ENCODE assay signal across 13 mouse cellular contexts in the genomic region with DNA sequence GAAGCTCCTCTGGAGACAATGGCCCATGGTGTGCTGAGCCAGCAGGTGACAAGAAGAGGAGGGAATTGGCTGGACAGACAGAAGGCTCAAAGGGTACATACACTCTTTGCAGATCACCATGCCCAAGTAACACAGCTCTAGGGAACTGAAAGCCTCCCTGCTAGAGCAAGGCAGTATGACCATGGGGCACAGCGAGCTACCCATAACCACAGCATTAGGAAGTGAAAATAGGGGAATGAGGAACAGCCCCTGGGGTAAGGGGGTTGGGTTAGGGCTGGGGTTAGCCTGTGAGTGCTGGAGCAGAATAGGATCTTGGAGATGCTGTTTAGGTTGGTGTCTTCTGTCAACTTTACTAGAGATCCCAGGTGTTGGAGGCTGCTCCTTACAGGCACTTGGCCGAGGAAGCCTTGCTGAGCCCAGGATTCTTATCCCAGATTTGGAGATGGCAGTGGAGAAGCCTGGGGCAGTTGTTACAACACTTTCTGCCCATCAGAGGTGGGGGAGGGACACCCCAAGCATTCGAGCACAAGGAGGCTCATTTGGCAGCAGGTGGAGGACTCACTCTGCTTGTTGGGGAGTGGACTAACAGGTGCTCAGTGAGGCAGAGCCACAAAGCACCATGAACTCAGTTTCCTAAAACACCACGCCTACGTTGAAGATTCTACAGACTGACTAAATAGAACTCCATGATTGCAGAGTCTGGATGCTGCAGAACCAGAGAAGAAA. TPM values are rescaled to one million over a fixed set of nuclear protein-coding genes. Genes with fewer than 3 reads are reported as not detected.
DNase-seq lines count a peak whose midpoint lies in the region; ATAC-seq and TF ChIP-seq lines count a peak whose summit lies in the region.
"Had no signal": no experiment of that assay in that cellular context is flagged by ENCODE, and none has a peak within 500 bp of the region (broad histone marks: within the 10 kb centered on the region; RNA-seq: fewer than 3 reads in every experiment).

No protein-coding gene starts in this region.

- H3K36me3 ChIP-seq in stomach, embryonic 16.5 days (ENCODE audit: control insufficient read depth, insufficient read depth, low read length): no peaks in the 10 kb centered on the region
- no peaks in the 10 kb centered on the region for H3K36me3 ChIP-seq in stomach, postnatal 0 days (ENCODE audit: control insufficient read depth, insufficient read depth, low read length)
- no peaks in the 10 kb centered on the region for H3K36me3 ChIP-seq in forebrain, embryonic 16.5 days (ENCODE audit: control insufficient read depth, insufficient read depth)
- H3K36me3 ChIP-seq: hindbrain, embryonic 10.5 days; neural tube, embryonic 12.5 days had no signal

- H3K4me3 ChIP-seq in stomach, embryonic 16.5 days (replicated peaks; ENCODE audit: low read length): no peak overlapping the region
- H3K4me3 ChIP-seq in stomach, postnatal 0 days (ENCODE audit: low read depth, low read length): no peak overlapping the region
- H3K4me3 ChIP-seq in forebrain, embryonic 16.5 days (replicated peaks; ENCODE audit: low read length): no peak overlapping the region
- H3K4me3 ChIP-seq: hindbrain, embryonic 10.5 days; neural tube, embryonic 12.5 days had no signal

- no peak overlapping the region for H3K9ac ChIP-seq in stomach, embryonic 16.5 days (ENCODE audit: low read length)
- no peak overlapping the region for H3K9ac ChIP-seq in stomach, postnatal 0 days (ENCODE audit: low read length)
- no peak overlapping the region for H3K9ac ChIP-seq in forebrain, embryonic 16.5 days (replicated peaks; ENCODE audit: low read depth, low read length)
- H3K9ac ChIP-seq: neural tube, embryonic 12.5 days had no signal

- H3K27ac ChIP-seq in stomach, embryonic 16.5 days (ENCODE audit: low read length): no peak overlapping the region
- H3K27ac ChIP-seq in stomach, postnatal 0 days (replicated peaks): no peak overlapping the region
- no peak overlapping the region for H3K27ac ChIP-seq in forebrain, embryonic 16.5 days (ENCODE audit: low read length)
- H3K27ac ChIP-seq: hindbrain, embryonic 10.5 days; neural tube, embryonic 12.5 days had no signal

- ATAC-seq in stomach, embryonic 16.5 days (ENCODE audit: insufficient read depth, low FRiP score): 0 out of 2 replicates have a peak, but pooled peaks have one; percentile 26
- ATAC-seq in stomach, postnatal 0 days (ENCODE audit: low FRiP score, low TSS enrichment): no peak
- ATAC-seq in megakaryocyte progenitor cell, adult 5-6 weeks (replicated peaks; ENCODE audit: poor library complexity): peak; percentile 78
- ATAC-seq in forebrain, embryonic 16.5 days: no peak
- ATAC-seq in cerebellum, adult (ENCODE audit: insufficient number of reproducible peaks, low FRiP score, low TSS enrichment): no peak

- H3K4me1 ChIP-seq in stomach, embryonic 16.5 days (ENCODE audit: control insufficient read depth, insufficient read depth, low read length): peaks cover 4% of the 10 kb centered on the region
- H3K4me1 ChIP-seq in stomach, postnatal 0 days (replicated peaks; ENCODE audit: control insufficient read depth, insufficient read depth): 0 out of 2 replicates have a peak, but pooled peaks cover 2% of the 10 kb centered on the region
- peaks cover under 1% of the 10 kb centered on the region; the same call in 1 of the 2 replicates for H3K4me1 ChIP-seq in forebrain, embryonic 16.5 days (replicated peaks; ENCODE audit: control insufficient read depth, insufficient read depth, low read length)

- H3K27me3 ChIP-seq in stomach, embryonic 16.5 days (ENCODE audit: control insufficient read depth, insufficient read depth, low read length): no peaks in the 10 kb centered on the region
- H3K27me3 ChIP-seq in stomach, postnatal 0 days (ENCODE audit: control insufficient read depth, insufficient read depth, low read length): no peaks in the 10 kb centered on the region
- no peaks in the 10 kb centered on the region for H3K27me3 ChIP-seq in forebrain, embryonic 16.5 days (replicated peaks; ENCODE audit: control insufficient read depth, insufficient read depth, low read length)

- TF ChIP-seq EP300 in stomach, postnatal 0 days (optimal IDR thresholded peaks at IDR 0.05): no peak

- WGBS in stomach, embryonic 16.5 days: 63% methylated on average over 5 of the region's 5 CpGs
- WGBS in stomach, postnatal 0 days: 72% methylated on average over 5 of the region's 5 CpGs
- WGBS in forebrain, embryonic 16.5 days: 80% methylated on average over 5 of the region's 5 CpGs

- no peak overlapping the region for H3K4me2 ChIP-seq in stomach, embryonic 16.5 days (ENCODE audit: low read depth, low read length)
- no peak overlapping the region for H3K4me2 ChIP-seq in stomach, postnatal 0 days (replicated peaks; ENCODE audit: low read depth)
- no peak overlapping the region for H3K4me2 ChIP-seq in forebrain, embryonic 16.5 days (ENCODE audit: low read length)
- H3K4me2 ChIP-seq: neural tube, embryonic 12.5 days had no signal

- intact Hi-C loops in heart, postnatal 36 days (cut with DNase I): no loop called here

- no peaks in the 10 kb centered on the region for H3K9me3 ChIP-seq in stomach, embryonic 16.5 days (replicated peaks; ENCODE audit: control insufficient read depth, low read length)
- H3K9me3 ChIP-seq in stomach, postnatal 0 days (ENCODE audit: control insufficient read depth, low read length): no peaks in the 10 kb centered on the region
- H3K9me3 ChIP-seq in forebrain, embryonic 16.5 days (ENCODE audit: control insufficient read depth, low read length): no peaks in the 10 kb centered on the region
- H3K9me3 ChIP-seq: hindbrain, embryonic 10.5 days; neural tube, embryonic 12.5 days had no signal

- DNase-seq in heart, adult 11 months: peak; percentile 98
- no peak for DNase-seq in heart, postnatal 36 days
- no peak for DNase-seq in stomach, postnatal 0 days (ENCODE audit: low spot score)
- DNase-seq in layer of hippocampus, adult 9-10 months (ENCODE audit: low spot score): no peak
- DNase-seq: adrenal gland, postnatal 14 days; cerebellum, postnatal 10 days; right cerebral cortex, adult 18-20 months had no signal

- no peak for TF ChIP-seq CTCF in stomach, postnatal 0 days (IDR thresholded peaks at IDR 0.05; ENCODE audit: low read depth)

RNA-seq across cellular contexts. Expression of gene Rassf4, which starts 6.0 kb away (rescaled TPM):
- 1 to 10 TPM; 6.5 to 8.0 TPM for total RNA-seq in heart, postnatal 36 days (2021)
- 8.8 and 10.3 TPM in 2 replicates for polyA plus RNA-seq in stomach, embryonic 16.5 days (2015; fragmentation: Nextera tagmentation; extraction: Ambion mirVana)
- polyA plus RNA-seq in stomach, postnatal 0 days (2015; fragmentation: Nextera tagmentation; extraction: Ambion mirVana): 4.1 and 5.6 TPM in 2 replicates
- 44.9 and 57.1 TPM in 2 replicates for total RNA-seq in megakaryocyte progenitor cell, adult 5-6 weeks (2015)
- total RNA-seq in megakaryocyte progenitor cell, adult 5-6 weeks (2017): 35.8 and 40.9 TPM in 2 replicates
- 7.9 and 8.5 TPM in 2 replicates for polyA plus RNA-seq in forebrain, embryonic 16.5 days (2015; fragmentation: Nextera tagmentation; extraction: Ambion mirVana)

RNA-seq across cellular contexts. Expression of gene Depp1, which starts 29.3 kb away (rescaled TPM):
- 10 to 100 TPM; 60.4 to 63.7 TPM for total RNA-seq in heart, postnatal 36 days (2021)
- 30.6 and 40.4 TPM in 2 replicates for polyA plus RNA-seq in stomach, embryonic 16.5 days (2015; fragmentation: Nextera tagmentation; extraction: Ambion mirVana)
- polyA plus RNA-seq in stomach, postnatal 0 days (2015; fragmentation: Nextera tagmentation; extraction: Ambion mirVana): 31.6 and 37.0 TPM in 2 replicates
- total RNA-seq in megakaryocyte progenitor cell, adult 5-6 weeks (2015): 0.44 TPM in 1 of 2 replicates, not detected in the other
- 0.08 TPM in 1 of 2 replicates, not detected in the other for total RNA-seq in megakaryocyte progenitor cell, adult 5-6 weeks (2017)
- 7.0 and 9.9 TPM in 2 replicates for polyA plus RNA-seq in forebrain, embryonic 16.5 days (2015; fragmentation: Nextera tagmentation; extraction: Ambion mirVana)

RNA-seq across cellular contexts. Expression of gene Tmem72, which starts 37.0 kb away (rescaled TPM):
- total RNA-seq in heart, postnatal 36 days (2021): under 1 TPM in 1 of 2 experiments, not detected in 1; 0.03 TPM
- 0.11 and 0.40 TPM in 2 replicates for polyA plus RNA-seq in stomach, embryonic 16.5 days (2015; fragmentation: Nextera tagmentation; extraction: Ambion mirVana)
- 0.05 and 0.08 TPM in 2 replicates for polyA plus RNA-seq in stomach, postnatal 0 days (2015; fragmentation: Nextera tagmentation; extraction: Ambion mirVana)
- 0.12 and 0.17 TPM in 2 replicates for total RNA-seq in megakaryocyte progenitor cell, adult 5-6 weeks (2015)
- under 0.01 and 0.03 TPM in 2 replicates for total RNA-seq in megakaryocyte progenitor cell, adult 5-6 weeks (2017)
- 0.81 and 1.4 TPM in 2 replicates for polyA plus RNA-seq in forebrain, embryonic 16.5 days (2015; fragmentation: Nextera tagmentation; extraction: Ambion mirVana)

RNA-seq across cellular contexts. Expression of gene Zfp422, which starts 50.9 kb away (rescaled TPM):
- 10 to 100 TPM; 18.2 to 19.3 TPM for total RNA-seq in heart, postnatal 36 days (2021)
- polyA plus RNA-seq in stomach, embryonic 16.5 days (2015; fragmentation: Nextera tagmentation; extraction: Ambion mirVana): 119 and 123 TPM in 2 replicates
- polyA plus RNA-seq in stomach, postnatal 0 days (2015; fragmentation: Nextera tagmentation; extraction: Ambion mirVana): 52.4 and 54.4 TPM in 2 replicates
- 129 and 134 TPM in 2 replicates for total RNA-seq in megakaryocyte progenitor cell, adult 5-6 weeks (2015)
- 58.4 and 63.3 TPM in 2 replicates for total RNA-seq in megakaryocyte progenitor cell, adult 5-6 weeks (2017)
- 202 and 234 TPM in 2 replicates for polyA plus RNA-seq in forebrain, embryonic 16.5 days (2015; fragmentation: Nextera tagmentation; extraction: Ambion mirVana)

Comparison
In these comparisons a context has a peak if more than half of its experiments do, and no peak if none do; other contexts are left out.
1. ATAC-seq: peak in stomach, embryonic 16.5 days (single experiment) and megakaryocyte progenitor cell, adult 5-6 weeks (single experiment); none in stomach, postnatal 0 days (single experiment), forebrain, embryonic 16.5 days (single experiment) and cerebellum, adult (single experiment).